Mouse (Mus musculus): ENCODE measurements around the gene Atp8b4. TPM values are rescaled to one million over a fixed set of nuclear protein-coding genes. Genes with fewer than 3 reads are reported as not detected.

Gene Atp8b4
- polyA plus RNA-seq, 1 experiment from 2014 or later = 0.20 TPM

DNA sequence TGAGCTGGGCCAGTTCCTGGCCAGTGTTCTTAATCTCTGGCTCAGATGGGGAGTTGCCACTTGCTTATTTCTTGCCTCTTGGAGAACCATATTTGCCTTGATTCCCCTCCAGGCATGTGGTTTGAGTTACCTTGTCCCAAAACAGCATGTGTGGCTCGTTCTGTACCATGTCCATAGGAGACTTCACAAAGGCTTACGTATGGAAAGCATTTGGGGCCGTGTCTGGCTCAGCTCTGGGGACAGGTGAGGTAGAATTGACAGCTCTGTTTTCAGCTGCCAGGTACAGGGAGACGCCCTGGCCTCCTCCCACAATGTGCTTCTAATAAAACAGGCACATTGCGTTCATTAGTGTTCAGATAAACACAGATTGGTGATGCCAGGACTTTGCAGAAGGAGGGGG, 195.9 kb downstream of the Atp8b4 start:
- H3K36me3 ChIP-seq (ENCODE audit: control insufficient read depth, insufficient read depth, low read length) = no peaks in the 10 kb centered on the region
- no peak overlapping the region for H3K27ac ChIP-seq (ENCODE audit: low read length)
- WGBS = 81% methylated on average over 5 of the region's 5 CpGs
- no peak for ATAC-seq (ENCODE audit: insufficient number of reproducible peaks, insufficient read depth, low FRiP score, low read depth)
- no peak overlapping the region for H3K4me3 ChIP-seq (ENCODE audit: low read depth, low read length)
- no peaks in the 10 kb centered on the region for H3K27me3 ChIP-seq (ENCODE audit: control insufficient read depth, insufficient read depth, low read length)
- no peak overlapping the region for H3K4me2 ChIP-seq (replicated peaks; ENCODE audit: low read depth, low read length)
- H3K4me1 ChIP-seq (ENCODE audit: control insufficient read depth, insufficient read depth, low read length) = no peaks in the 10 kb centered on the region
- H3K9me3 ChIP-seq (ENCODE audit: control insufficient read depth, low read depth, low read length) = no peaks in the 10 kb centered on the region
- H3K9ac ChIP-seq (replicated peaks; ENCODE audit: low read depth, low read length) = no peak overlapping the region

DNA sequence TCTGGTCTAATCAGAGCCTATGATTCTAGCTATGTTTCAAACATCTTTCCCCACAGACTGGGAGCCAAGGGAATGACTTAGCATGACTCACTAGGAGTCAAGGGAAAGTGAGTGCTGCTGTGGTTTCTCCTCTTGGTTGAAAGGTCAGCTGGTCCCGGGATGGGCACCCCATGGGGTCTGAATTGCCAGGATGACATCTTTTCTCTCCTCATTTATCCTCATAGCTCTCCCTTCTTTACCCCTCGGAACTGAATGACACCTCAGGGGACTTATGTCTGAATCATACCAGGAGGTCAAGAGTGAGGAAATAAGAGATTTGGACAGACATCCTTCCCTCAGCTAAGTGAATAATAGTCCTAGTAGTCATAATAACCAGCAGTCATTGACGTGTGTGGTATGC, 197.2 kb downstream of the Atp8b4 start:
- H3K9me3 ChIP-seq (ENCODE audit: control insufficient read depth, low read depth, low read length) = no peaks in the 10 kb centered on the region
- H3K4me3 ChIP-seq (ENCODE audit: low read depth, low read length) = no peak overlapping the region
- no peaks in the 10 kb centered on the region for H3K27me3 ChIP-seq (ENCODE audit: control insufficient read depth, insufficient read depth, low read length)
- no peak overlapping the region for H3K9ac ChIP-seq (replicated peaks; ENCODE audit: low read depth, low read length)
- no peak overlapping the region for H3K4me2 ChIP-seq (replicated peaks; ENCODE audit: low read depth, low read length)
- 43% methylated on average over 3 of the region's 3 CpGs for WGBS
- no peaks in the 10 kb centered on the region for H3K36me3 ChIP-seq (ENCODE audit: control insufficient read depth, insufficient read depth, low read length)
- ATAC-seq (ENCODE audit: insufficient number of reproducible peaks, insufficient read depth, low FRiP score, low read depth) = no peak
- H3K27ac ChIP-seq (ENCODE audit: low read length) = no peak overlapping the region
- no peaks in the 10 kb centered on the region for H3K4me1 ChIP-seq (ENCODE audit: control insufficient read depth, insufficient read depth, low read length)

DNA sequence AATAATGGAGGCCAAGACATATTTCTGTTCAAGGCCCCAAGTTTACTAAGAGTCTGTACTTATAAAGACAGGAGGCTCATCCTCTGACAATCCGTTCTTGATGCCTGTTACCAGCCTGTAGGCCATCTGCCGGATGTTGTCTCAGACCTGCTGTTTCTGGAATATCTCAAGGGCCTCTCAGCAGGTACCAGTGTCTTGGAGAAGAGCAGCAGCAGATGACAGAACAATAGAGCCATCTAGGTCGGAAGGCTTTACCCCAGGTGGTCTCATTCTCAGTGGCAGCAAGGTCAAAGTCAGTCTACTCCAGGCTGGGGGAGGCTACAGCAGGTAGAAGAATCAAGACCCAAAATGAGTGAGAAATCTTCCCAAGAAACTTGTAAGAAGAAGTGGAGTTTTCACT, 198.1 kb downstream of the Atp8b4 start:
- Histone ChIP-seq H3K27me3 (ENCODE audit: control insufficient read depth, insufficient read depth, low read length) (no peaks in the 10 kb centered on the region), H3K4me3 (ENCODE audit: low read depth, low read length) (no peak overlapping the region), H3K4me1 (ENCODE audit: control insufficient read depth, insufficient read depth, low read length) (no peaks in the 10 kb centered on the region), H3K4me2 (replicated peaks; ENCODE audit: low read depth, low read length) (no peak overlapping the region), H3K9ac (replicated peaks; ENCODE audit: low read depth, low read length) (no peak overlapping the region), H3K36me3 (ENCODE audit: control insufficient read depth, insufficient read depth, low read length) (no peaks in the 10 kb centered on the region), H3K9me3 (ENCODE audit: control insufficient read depth, low read depth, low read length) (no peaks in the 10 kb centered on the region), H3K27ac (ENCODE audit: low read length) (no peak overlapping the region)
- WGBS = 70% methylated on average over 3 of the region's 3 CpGs
- ATAC-seq (ENCODE audit: insufficient number of reproducible peaks, insufficient read depth, low FRiP score, low read depth) = no peak

DNA sequence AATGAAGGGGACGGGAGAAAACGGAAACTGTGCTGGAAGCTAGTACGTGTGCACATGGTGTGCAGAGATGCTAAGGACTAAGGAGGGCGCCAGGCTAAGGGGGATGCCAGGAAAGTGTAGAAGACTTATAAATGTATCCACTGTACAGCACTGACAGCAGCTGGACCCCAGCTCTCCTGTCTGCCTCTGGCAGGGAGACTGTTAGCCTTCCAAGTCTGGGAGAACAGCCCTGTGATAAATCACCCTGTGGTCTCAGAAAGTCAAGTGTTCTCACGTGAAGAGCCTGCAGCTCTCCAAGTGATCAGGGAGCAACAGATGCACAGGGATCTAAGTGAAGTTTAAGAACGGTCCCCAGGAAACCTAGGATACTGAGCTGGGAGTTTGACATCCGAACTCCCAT, 209.8 kb downstream of the Atp8b4 start:
- 56% methylated on average over 7 of the region's 7 CpGs for WGBS
- no peak for ATAC-seq (ENCODE audit: insufficient number of reproducible peaks, insufficient read depth, low FRiP score, low read depth)

DNA sequence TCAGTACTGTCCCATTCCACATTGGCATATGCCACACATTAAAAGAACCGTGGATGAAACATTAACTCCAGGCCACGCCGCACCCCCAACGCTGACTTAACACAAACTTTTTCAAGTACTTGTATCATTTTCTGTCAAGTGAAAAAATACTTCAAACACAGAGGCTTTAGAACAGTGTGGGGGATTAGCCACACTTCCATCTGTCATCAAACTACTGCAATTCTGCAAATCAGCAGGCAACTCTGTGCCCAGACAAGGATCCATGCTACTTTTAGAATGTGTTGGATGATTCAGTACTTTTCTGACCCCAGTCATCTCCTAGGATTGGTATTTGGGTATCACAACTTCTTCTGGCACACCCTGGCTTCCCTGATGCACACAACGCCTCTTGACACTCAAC, 212.5 kb downstream of the Atp8b4 start:
- 85% methylated on average over 5 of the region's 5 CpGs for WGBS
- Histone ChIP-seq H3K4me2 (replicated peaks; ENCODE audit: low read depth, low read length) (no peak overlapping the region), H3K9me3 (ENCODE audit: control insufficient read depth, low read depth, low read length) (no peaks in the 10 kb centered on the region), H3K36me3 (ENCODE audit: control insufficient read depth, insufficient read depth, low read length) (no peaks in the 10 kb centered on the region), H3K27ac (ENCODE audit: low read length) (no peak overlapping the region), H3K4me3 (ENCODE audit: low read depth, low read length) (no peak overlapping the region), H3K9ac (replicated peaks; ENCODE audit: low read depth, low read length) (no peak overlapping the region), H3K4me1 (ENCODE audit: control insufficient read depth, insufficient read depth, low read length) (no peaks in the 10 kb centered on the region), H3K27me3 (ENCODE audit: control insufficient read depth, insufficient read depth, low read length) (no peaks in the 10 kb centered on the region)
- no peak for ATAC-seq (ENCODE audit: insufficient number of reproducible peaks, insufficient read depth, low FRiP score, low read depth)

More for the DNA sequence above, 209.8 kb downstream of the Atp8b4 start:
- Histone ChIP-seq H3K9me3 (ENCODE audit: control insufficient read depth, low read depth, low read length) (no peaks in the 10 kb centered on the region), H3K36me3 (ENCODE audit: control insufficient read depth, insufficient read depth, low read length) (no peaks in the 10 kb centered on the region), H3K9ac (replicated peaks; ENCODE audit: low read depth, low read length) (no peak overlapping the region), H3K27ac (ENCODE audit: low read length) (no peak overlapping the region), H3K4me3 (ENCODE audit: low read depth, low read length) (no peak overlapping the region), H3K27me3 (ENCODE audit: control insufficient read depth, insufficient read depth, low read length) (no peaks in the 10 kb centered on the region), H3K4me1 (ENCODE audit: control insufficient read depth, insufficient read depth, low read length) (no peaks in the 10 kb centered on the region), H3K4me2 (replicated peaks; ENCODE audit: low read depth, low read length) (no peak overlapping the region)

DNA sequence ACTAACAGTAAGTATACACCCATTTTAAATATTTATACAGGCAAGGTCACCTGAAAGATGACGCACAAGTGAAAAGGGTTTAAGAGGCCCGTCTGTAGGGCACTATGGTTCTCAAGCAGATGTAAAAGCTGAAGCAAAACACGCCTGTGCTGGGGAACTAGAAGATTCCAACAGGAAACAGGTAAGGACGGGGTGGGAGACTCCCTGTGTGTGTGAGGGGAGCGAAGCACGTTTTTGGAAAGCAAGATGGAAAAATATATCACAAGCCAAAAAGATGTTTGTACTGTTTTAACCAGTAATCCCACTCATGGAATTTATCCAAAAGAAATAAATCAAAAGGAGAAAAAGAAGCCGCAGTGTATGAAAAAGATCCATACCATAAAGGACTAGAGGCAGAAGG, 214.1 kb downstream of the Atp8b4 start:
- Histone ChIP-seq H3K4me2 (replicated peaks; ENCODE audit: low read depth, low read length) (no peak overlapping the region), H3K4me3 (ENCODE audit: low read depth, low read length) (no peak overlapping the region), H3K27me3 (ENCODE audit: control insufficient read depth, insufficient read depth, low read length) (no peaks in the 10 kb centered on the region), H3K9me3 (ENCODE audit: control insufficient read depth, low read depth, low read length) (no peaks in the 10 kb centered on the region), H3K9ac (replicated peaks; ENCODE audit: low read depth, low read length) (no peak overlapping the region), H3K36me3 (ENCODE audit: control insufficient read depth, insufficient read depth, low read length) (no peaks in the 10 kb centered on the region), H3K4me1 (ENCODE audit: control insufficient read depth, insufficient read depth, low read length) (no peaks in the 10 kb centered on the region), H3K27ac (ENCODE audit: low read length) (no peak overlapping the region; the same call in 1 of the 2 replicates)
- ATAC-seq (ENCODE audit: insufficient number of reproducible peaks, insufficient read depth, low FRiP score, low read depth) = peak; percentile 72; the same call in 1 of the 2 replicates
- 33% methylated on average over 7 of the region's 7 CpGs for WGBS

DNA sequence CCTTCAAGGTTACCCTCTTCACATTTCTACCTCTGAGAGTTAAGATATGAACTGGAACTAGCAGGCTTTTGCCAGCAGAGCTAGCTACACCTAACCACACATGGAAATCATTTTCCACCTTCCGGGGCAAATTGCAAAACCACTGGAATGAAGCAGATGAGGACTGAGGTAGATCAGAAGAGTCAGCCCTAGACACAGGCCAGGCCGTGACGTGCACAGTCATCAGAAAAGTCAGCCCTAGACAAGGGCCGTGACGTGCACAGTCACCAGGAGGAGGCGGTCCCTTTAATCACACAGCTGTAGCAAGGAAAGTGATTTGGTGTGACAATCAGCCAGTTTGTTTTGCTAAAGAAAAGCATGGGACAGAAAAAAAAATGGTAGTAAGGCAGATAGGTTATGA, 216.4 kb downstream of the Atp8b4 start:
- no peaks in the 10 kb centered on the region for H3K4me1 ChIP-seq (ENCODE audit: control insufficient read depth, insufficient read depth, low read length)
- H3K4me3 ChIP-seq (ENCODE audit: low read depth, low read length) = no peak overlapping the region
- H3K9ac ChIP-seq (replicated peaks; ENCODE audit: low read depth, low read length) = no peak overlapping the region
- H3K27me3 ChIP-seq (ENCODE audit: control insufficient read depth, insufficient read depth, low read length) = no peaks in the 10 kb centered on the region
- H3K4me2 ChIP-seq (replicated peaks; ENCODE audit: low read depth, low read length) = no peak overlapping the region
- H3K9me3 ChIP-seq (ENCODE audit: control insufficient read depth, low read depth, low read length) = no peaks in the 10 kb centered on the region
- H3K36me3 ChIP-seq (ENCODE audit: control insufficient read depth, insufficient read depth, low read length) = no peaks in the 10 kb centered on the region
- no peak overlapping the region for H3K27ac ChIP-seq (ENCODE audit: low read length)
- ATAC-seq (ENCODE audit: insufficient number of reproducible peaks, insufficient read depth, low FRiP score, low read depth) = no peak
- 82% methylated on average over 6 of the region's 6 CpGs for WGBS

DNA sequence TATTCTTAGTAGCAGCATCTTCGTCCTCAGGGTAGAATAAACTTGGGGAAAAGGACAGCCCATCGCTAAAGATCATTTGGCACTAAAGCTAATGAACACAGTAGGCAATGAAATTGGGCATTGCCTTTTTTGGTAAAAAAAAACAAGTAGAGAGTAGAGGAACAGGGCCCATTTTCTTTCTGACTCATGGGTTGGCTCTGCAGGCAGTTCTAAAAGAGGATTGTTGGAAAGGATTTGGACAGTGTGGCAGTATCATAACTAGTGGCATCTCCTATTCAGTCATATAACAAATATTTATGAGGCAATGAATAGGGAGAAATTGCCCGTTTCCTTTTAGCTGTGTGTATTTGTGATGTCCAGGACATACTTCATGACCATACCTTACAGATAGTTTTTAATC, 217.4 kb downstream of the Atp8b4 start:
- Histone ChIP-seq H3K4me3 (ENCODE audit: low read depth, low read length) (no peak overlapping the region), H3K36me3 (ENCODE audit: control insufficient read depth, insufficient read depth, low read length) (no peaks in the 10 kb centered on the region), H3K4me1 (ENCODE audit: control insufficient read depth, insufficient read depth, low read length) (no peaks in the 10 kb centered on the region), H3K4me2 (replicated peaks; ENCODE audit: low read depth, low read length) (no peak overlapping the region), H3K27ac (ENCODE audit: low read length) (no peak overlapping the region), H3K9ac (replicated peaks; ENCODE audit: low read depth, low read length) (no peak overlapping the region), H3K9me3 (ENCODE audit: control insufficient read depth, low read depth, low read length) (no peaks in the 10 kb centered on the region), H3K27me3 (ENCODE audit: control insufficient read depth, insufficient read depth, low read length) (no peaks in the 10 kb centered on the region)
- 61% methylated on average over 3 of the region's 3 CpGs for WGBS
- no peak for ATAC-seq (ENCODE audit: insufficient number of reproducible peaks, insufficient read depth, low FRiP score, low read depth)

DNA sequence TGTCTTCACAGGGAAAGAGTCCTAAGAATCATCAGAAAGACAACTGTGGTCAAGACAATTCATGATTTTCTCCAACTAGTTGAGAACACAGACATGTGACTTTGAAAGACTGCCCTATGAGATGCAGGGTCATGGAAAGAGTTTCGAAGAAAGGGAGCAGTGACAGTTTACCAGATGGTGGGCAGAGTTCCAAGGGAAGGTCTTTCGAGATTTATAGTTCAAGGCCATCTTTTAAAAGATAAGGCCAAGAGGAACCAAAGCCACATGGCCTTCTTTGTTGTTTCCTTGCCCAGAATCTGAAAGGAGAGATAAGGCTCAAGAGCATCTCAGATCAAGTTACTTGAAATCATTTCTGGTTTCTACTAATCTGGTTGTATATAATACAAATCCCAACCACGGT, 225.0 kb downstream of the Atp8b4 start:
- no peak overlapping the region for H3K4me2 ChIP-seq (replicated peaks; ENCODE audit: low read depth, low read length)
- H3K4me1 ChIP-seq (ENCODE audit: control insufficient read depth, insufficient read depth, low read length) = no peaks in the 10 kb centered on the region
- H3K27ac ChIP-seq (ENCODE audit: low read length) = no peak overlapping the region
- no peak overlapping the region for H3K4me3 ChIP-seq (ENCODE audit: low read depth, low read length)
- H3K27me3 ChIP-seq (ENCODE audit: control insufficient read depth, insufficient read depth, low read length) = no peaks in the 10 kb centered on the region
- no peak overlapping the region for H3K9ac ChIP-seq (replicated peaks; ENCODE audit: low read depth, low read length)
- no peaks in the 10 kb centered on the region for H3K9me3 ChIP-seq (ENCODE audit: control insufficient read depth, low read depth, low read length)
- 59% methylated on average over 3 of the region's 3 CpGs for WGBS
- ATAC-seq (ENCODE audit: insufficient number of reproducible peaks, insufficient read depth, low FRiP score, low read depth) = no peak
- no peaks in the 10 kb centered on the region for H3K36me3 ChIP-seq (ENCODE audit: control insufficient read depth, insufficient read depth, low read length)

Data from stomach, embryonic 14.5 days (tissue).